Mouse (Mus musculus) ES-Bruce4 (cell line): ENCODE data around the gene Ropn1l.

Source experiments
- CTCF ChIP-seq: IDR thresholded peaks from one replicate; pipeline ENCODE4 v1.8.1; 2011; ENCODE audit warnings: low read depth, low read length
- EP300 ChIP-seq: IDR thresholded peaks from 2 replicates; pipeline ENCODE4 v1.6.1; 2011; ENCODE audit warnings: low read depth, low read length; ENCODE audit not compliant: insufficient read depth
- POLR2A ChIP-seq: IDR thresholded peaks from one replicate; pipeline ENCODE4 v1.8.1; 2011; ENCODE audit warnings: low read length; ENCODE audit not compliant: insufficient read depth

- no peak for TF ChIP-seq CTCF
- no peak for TF ChIP-seq EP300
- no peak for TF ChIP-seq POLR2A
These were observed 51.2 kb downstream of the Ropn1l start for GRCm38 (mm10) chr15:31402200-31402892.
